Mouse (Mus musculus): ENCODE data around the gene Mgrn1. TPM values are rescaled to one million over a fixed set of nuclear protein-coding genes. Genes with fewer than 3 reads are reported as not detected.

The Mgrn1 gene
- polyA plus RNA-seq, 1 experiment from 2014 or later, result 107 TPM

DNA sequence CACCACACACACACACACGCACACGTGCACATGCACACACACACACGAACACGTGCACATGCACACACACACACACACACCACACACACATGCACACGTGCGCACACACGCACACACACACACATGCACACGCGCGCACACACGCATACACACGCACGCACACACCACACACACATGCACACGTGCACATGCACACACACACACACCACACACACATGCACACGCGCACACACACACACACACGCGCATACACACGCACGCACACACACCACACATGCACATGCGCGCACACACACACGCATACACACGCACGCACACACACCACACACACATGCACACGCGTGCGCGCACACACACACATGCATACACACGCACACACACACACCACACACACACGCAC lies 49.4 kb downstream of the Mgrn1 start:
- H3K9me3 ChIP-seq, result no peaks in the 10 kb centered on the region
- 97% methylated on average over 31 of the region's 31 CpGs for WGBS
- H3K9ac ChIP-seq, result no peak overlapping the region
- no peak overlapping the region for H3K4me2 ChIP-seq
- peaks cover 83% of the 10 kb centered on the region for H3K36me3 ChIP-seq
- H3K4me3 ChIP-seq, result no peak overlapping the region
- ATAC-seq (ENCODE audit: extremely low read depth, insufficient number of reproducible peaks, low FRiP score, low TSS enrichment), result no peak
- H3K27ac ChIP-seq (replicated peaks), result peak overlapping the region; percentile 72; the same call in 1 of the 2 replicates
- no peaks in the 10 kb centered on the region for H3K27me3 ChIP-seq (replicated peaks)
- H3K4me1 ChIP-seq, result peaks cover 36% of the 10 kb centered on the region

DNA sequence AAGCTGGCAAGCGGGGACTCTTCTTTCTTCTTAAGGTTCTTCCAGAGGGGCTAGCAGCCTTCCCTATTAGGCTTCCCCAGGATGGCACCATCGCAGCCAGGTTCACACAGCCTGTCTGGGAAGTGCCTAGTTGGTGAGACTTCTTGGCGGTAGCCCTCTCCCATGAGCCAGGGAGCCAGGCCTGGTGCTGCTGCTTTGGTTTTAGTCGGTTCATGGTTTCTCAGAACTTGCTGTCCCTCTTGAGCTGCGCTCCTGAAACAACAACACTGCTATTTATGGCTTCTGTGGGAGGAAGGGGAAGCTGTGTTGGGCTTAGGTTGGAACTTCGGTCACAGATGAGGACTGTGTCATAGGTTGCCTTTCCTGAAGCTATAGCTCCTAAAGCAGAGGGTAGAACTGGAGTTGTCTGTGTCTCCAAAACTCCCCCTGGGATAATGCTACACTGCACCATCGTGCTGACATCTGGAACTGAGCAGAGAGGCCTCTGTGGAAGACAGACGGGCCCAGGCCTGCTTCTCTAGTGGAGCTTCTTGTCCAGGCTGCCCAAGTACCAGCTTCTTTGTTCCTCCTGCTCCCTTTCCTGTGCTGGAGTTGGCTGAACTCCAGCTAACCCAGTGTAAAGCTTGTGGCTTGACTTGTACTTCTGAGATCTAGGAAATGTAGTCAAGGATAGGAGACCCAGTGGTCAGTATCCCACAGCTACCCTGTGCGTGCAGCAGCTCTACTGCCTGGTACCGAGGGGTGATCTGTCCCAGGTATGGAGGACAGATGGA lies 50.1 kb downstream of the Mgrn1 start:
- Histone ChIP-seq H3K4me3 (no peak overlapping the region), H3K4me2 (no peak overlapping the region), H3K27me3 (replicated peaks) (no peaks in the 10 kb centered on the region), H3K4me1 (peaks cover 36% of the 10 kb centered on the region), H3K36me3 (peaks cover 83% of the 10 kb centered on the region), H3K9ac (no peak overlapping the region), H3K27ac (replicated peaks) (peak overlapping the region; percentile 72), H3K9me3 (no peaks in the 10 kb centered on the region)
- WGBS, result 76% methylated on average over 10 of the region's 10 CpGs
- ATAC-seq (ENCODE audit: extremely low read depth, insufficient number of reproducible peaks, low FRiP score, low TSS enrichment), result no peak

DNA sequence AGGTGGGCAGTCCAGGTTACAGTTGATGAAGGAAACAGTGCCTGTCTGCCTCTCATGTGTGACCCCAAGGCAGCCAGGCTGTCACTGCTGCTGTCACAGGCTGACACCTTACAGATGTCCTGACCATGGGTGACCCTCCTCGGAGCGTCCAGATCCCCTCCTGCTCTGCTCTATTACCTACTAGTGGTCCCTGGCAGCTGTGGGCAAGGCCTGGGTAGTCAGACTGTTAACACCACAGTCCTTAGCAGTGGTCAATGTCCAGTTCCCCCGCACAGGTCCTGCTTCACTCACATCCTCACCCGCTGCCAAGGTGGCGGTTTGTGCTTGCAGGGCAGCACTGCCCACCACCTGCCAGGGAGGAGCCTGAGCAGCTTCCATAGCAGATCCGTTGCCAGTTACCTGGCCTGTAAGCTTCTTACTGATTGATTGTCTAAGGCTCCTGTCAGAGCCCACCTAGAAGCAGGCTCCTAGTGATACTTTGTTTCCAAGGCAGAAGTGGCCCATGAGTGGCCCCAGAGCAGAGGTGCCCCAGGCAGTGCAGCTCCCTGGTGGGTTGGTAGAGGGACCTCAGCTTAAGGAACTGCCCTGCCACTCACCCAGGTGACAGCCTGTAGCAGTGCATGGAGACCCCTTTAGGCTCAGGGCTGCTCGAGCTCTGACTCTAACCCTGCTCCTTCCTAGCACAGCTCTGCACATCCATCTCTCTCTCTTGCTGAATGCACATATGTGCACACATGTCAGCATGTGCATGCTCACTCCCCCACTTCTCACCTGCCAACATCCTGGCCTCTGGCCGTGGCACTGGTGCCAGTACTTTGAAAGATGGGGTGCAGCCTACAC lies 51.5 kb downstream of the Mgrn1 start:
- no peaks in the 10 kb centered on the region for H3K9me3 ChIP-seq
- H3K4me1 ChIP-seq, result peaks cover 31% of the 10 kb centered on the region
- H3K4me3 ChIP-seq, result no peak overlapping the region
- H3K4me2 ChIP-seq, result no peak overlapping the region
- no peak for ATAC-seq (ENCODE audit: extremely low read depth, insufficient number of reproducible peaks, low FRiP score, low TSS enrichment)
- H3K27ac ChIP-seq (replicated peaks), result no peak overlapping the region
- H3K9ac ChIP-seq, result no peak overlapping the region
- no peaks in the 10 kb centered on the region for H3K27me3 ChIP-seq (replicated peaks)
- H3K36me3 ChIP-seq, result peaks cover 83% of the 10 kb centered on the region
- WGBS, result 84% methylated on average over 8 of the region's 8 CpGs

DNA sequence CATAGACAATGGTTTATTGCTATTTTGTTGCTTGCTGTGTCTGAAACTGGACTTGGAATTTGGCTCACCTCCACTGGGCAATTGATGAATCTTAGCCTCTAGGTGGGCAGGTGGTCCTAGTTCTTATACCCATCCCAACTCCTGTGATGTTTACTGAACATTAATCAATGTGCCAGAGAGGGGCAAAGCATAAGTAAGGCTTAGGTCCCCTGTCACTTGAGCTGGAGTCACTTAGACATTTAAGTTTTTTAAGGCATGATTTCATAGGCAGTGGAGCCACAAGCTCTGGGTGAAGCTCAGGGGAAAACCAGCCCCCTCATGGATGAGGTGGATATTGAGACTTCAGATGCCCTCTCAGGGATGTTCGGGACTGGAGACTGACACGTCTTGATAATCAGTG lies 52.4 kb downstream of the Mgrn1 start, which contains the start of gene Nudt16l1:
Gene Nudt16l1 (plus strand): TSS at position 301 of the 400 bp plus-strand sequence.
- no peak; the same call in 1 of the 2 replicates for ATAC-seq (ENCODE audit: extremely low read depth, insufficient number of reproducible peaks, low FRiP score, low TSS enrichment)
- WGBS, result 3% methylated on average over 2 of the region's 2 CpGs

DNA sequence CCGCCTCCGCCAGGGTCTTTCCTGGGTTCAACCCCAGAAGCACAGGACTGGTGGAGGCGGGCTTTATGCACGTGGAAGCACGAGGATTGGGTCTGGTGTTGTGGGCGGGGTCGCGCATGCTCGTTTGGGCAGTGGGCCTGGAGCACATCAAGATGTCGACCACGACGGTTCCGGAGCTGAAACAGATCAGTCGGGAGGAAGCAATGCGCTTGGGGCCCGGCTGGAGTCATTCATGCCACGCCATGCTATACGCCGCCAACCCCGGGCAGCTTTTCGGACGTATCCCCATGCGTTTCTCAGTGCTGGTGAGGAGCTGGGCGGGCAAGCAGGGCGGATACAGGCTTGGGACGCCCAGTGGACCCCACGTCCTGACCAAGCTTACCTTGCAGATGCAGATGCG lies 52.9 kb downstream of the Mgrn1 start:
- H3K9me3 ChIP-seq, result no peaks in the 10 kb centered on the region
- peaks cover 83% of the 10 kb centered on the region for H3K36me3 ChIP-seq
- peak; percentile 78 for ATAC-seq (ENCODE audit: extremely low read depth, insufficient number of reproducible peaks, low FRiP score, low TSS enrichment)
- peak overlapping the region; percentile 77 for H3K27ac ChIP-seq (replicated peaks)
- H3K4me1 ChIP-seq, result peaks cover 26% of the 10 kb centered on the region
- H3K4me3 ChIP-seq, result peak overlapping the region; percentile 74
- no peaks in the 10 kb centered on the region for H3K27me3 ChIP-seq (replicated peaks)
- H3K4me2 ChIP-seq, result peak overlapping the region; percentile 86
- WGBS, result 0% methylated on average over 28 of the region's 28 CpGs
- H3K9ac ChIP-seq, result peak overlapping the region; percentile 93

More for the DNA sequence above, 52.4 kb downstream of the Mgrn1 start, which contains the start of gene Nudt16l1:
- peak within 1 kb of the TSS; percentile 74 for H3K4me3 ChIP-seq
- H3K9ac ChIP-seq, result peak within 1 kb of the TSS; percentile 93
- H3K4me2 ChIP-seq, result peak within 1 kb of the TSS; percentile 86
- H3K27me3 ChIP-seq (replicated peaks), result no peaks in the 10 kb centered on the region
- no peaks in the 10 kb centered on the region for H3K9me3 ChIP-seq
- H3K27ac ChIP-seq (replicated peaks), result peak within 1 kb of the TSS; percentile 77
- peaks cover 83% of the 10 kb centered on the region for H3K36me3 ChIP-seq
- H3K4me1 ChIP-seq, result peaks cover 26% of the 10 kb centered on the region

DNA sequence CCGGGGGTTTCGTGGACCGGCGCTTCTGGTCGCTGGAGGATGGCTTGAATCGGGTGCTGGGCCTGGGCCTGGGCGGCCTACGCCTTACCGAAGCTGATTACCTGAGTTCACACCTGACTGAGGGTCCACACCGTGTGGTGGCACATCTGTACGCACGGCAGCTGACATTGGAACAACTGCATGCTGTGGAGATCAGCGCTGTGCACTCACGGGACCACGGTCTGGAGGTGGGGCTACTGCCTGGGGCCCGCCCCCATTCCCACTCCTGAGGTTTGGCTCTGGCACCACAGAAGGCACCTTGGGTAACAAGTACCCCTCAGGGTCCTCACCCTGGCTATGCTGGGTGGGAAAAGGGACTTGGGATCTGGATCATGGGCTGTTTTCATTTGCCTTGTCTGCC lies 53.4 kb downstream of the Mgrn1 start:
- WGBS, result 2% methylated on average over 16 of the region's 16 CpGs

DNA sequence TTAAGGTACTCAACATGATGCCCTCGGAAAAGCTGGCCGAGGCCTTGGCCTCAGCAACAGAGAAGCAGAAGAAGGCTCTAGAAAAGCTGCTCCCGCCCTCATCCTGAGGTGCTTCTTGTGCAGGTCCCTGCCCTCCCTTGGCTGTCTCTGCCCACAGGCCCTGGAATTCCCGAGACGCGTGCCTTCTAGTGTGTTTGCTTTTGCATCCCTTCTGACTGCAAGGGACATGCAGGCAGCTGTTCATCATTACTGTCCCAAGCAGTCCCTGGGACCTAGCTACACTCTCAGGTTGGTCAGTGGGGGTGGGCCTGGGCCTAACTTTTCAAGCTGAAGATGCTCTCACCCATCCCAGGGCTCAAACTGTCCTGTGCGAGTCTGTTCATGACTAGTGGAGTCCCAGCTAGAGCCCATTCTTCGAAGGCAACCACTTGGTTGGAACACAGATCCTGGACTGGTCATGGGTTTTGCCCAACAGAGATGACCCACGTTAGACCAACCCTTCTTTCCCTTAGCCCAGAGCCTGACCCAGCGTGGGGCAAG lies 54.3 kb downstream of the Mgrn1 start:
- Histone ChIP-seq H3K4me3 (no peak overlapping the region), H3K4me2 (peak overlapping the region; percentile 86), H3K4me1 (peaks cover 26% of the 10 kb centered on the region), H3K9ac (0 out of 2 replicates have a peak overlapping the region, but pooled peaks have one; percentile 93), H3K9me3 (no peaks in the 10 kb centered on the region), H3K27ac (replicated peaks) (no peak overlapping the region), H3K27me3 (replicated peaks) (no peaks in the 10 kb centered on the region), H3K36me3 (peaks cover 82% of the 10 kb centered on the region)
- 85% methylated on average over 10 of the region's 10 CpGs for WGBS
- ATAC-seq (ENCODE audit: extremely low read depth, insufficient number of reproducible peaks, low FRiP score, low TSS enrichment), result no peak

More for the DNA sequence above, 53.4 kb downstream of the Mgrn1 start:
- Histone ChIP-seq H3K27ac (replicated peaks) (peak overlapping the region; percentile 77), H3K4me1 (peaks cover 26% of the 10 kb centered on the region), H3K9ac (peak overlapping the region; percentile 93), H3K36me3 (peaks cover 82% of the 10 kb centered on the region), H3K4me3 (peak overlapping the region; percentile 74), H3K27me3 (replicated peaks) (no peaks in the 10 kb centered on the region), H3K9me3 (no peaks in the 10 kb centered on the region), H3K4me2 (peak overlapping the region; percentile 86)
- ATAC-seq (ENCODE audit: extremely low read depth, insufficient number of reproducible peaks, low FRiP score, low TSS enrichment), result peak; percentile 48; the same call in 1 of the 2 replicates

DNA sequence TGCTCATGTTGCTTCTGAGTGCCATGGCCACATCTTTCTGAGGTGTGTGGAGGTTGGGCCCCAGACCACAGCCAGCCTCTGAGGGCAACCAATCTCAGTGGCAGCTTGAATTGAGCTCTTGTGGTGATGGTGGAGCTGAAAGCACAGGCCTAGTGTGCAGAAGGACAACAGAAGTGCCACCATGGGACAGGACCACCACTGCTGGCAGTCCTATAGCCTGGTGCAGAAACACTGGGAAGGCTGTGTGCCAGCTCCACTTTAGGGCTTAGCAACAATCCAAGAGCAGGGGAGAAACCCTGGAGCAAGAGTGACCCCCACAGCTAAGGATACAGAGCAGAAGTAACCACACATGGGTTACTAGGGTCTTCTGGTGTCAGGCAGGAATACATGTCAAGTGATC lies 55.0 kb downstream of the Mgrn1 start:
- no peak overlapping the region for H3K27ac ChIP-seq (replicated peaks)
- peaks cover 81% of the 10 kb centered on the region for H3K36me3 ChIP-seq
- H3K4me3 ChIP-seq, result no peak overlapping the region
- no peak overlapping the region for H3K9ac ChIP-seq
- H3K4me2 ChIP-seq, result no peak overlapping the region
- H3K9me3 ChIP-seq, result no peaks in the 10 kb centered on the region
- no peaks in the 10 kb centered on the region for H3K27me3 ChIP-seq (replicated peaks)
- no peak for ATAC-seq (ENCODE audit: extremely low read depth, insufficient number of reproducible peaks, low FRiP score, low TSS enrichment)
- H3K4me1 ChIP-seq, result peaks cover 21% of the 10 kb centered on the region

DNA sequence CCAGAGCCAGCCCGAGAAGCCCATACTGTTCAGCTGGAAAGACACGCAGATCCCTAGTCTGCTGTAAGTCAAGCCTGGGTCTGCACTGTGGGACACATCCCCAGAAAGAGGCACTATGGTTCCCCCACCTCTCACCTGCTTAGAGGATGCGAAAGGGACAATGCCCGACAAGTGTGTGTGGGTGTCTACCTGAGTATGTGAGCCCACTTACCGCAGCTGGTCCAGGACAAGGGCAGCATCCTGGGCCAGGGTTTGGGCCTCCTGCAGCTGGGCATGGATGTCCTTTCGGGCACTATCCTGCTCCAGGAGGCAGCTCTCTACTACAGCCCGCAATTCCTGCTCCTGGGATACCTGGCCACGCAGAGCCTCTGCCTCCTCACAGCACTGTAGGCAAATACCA lies 56.8 kb downstream of the Mgrn1 start:
- no peak for ATAC-seq (ENCODE audit: extremely low read depth, insufficient number of reproducible peaks, low FRiP score, low TSS enrichment)
- no peak overlapping the region for H3K4me3 ChIP-seq
- peaks cover 81% of the 10 kb centered on the region for H3K36me3 ChIP-seq
- no peaks in the 10 kb centered on the region for H3K9me3 ChIP-seq
- WGBS, result 89% methylated on average over 8 of the region's 8 CpGs
- peaks cover 15% of the 10 kb centered on the region for H3K4me1 ChIP-seq
- H3K9ac ChIP-seq, result no peak overlapping the region
- H3K27ac ChIP-seq (replicated peaks), result no peak overlapping the region
- no peaks in the 10 kb centered on the region for H3K27me3 ChIP-seq (replicated peaks)
- no peak overlapping the region for H3K4me2 ChIP-seq

DNA sequence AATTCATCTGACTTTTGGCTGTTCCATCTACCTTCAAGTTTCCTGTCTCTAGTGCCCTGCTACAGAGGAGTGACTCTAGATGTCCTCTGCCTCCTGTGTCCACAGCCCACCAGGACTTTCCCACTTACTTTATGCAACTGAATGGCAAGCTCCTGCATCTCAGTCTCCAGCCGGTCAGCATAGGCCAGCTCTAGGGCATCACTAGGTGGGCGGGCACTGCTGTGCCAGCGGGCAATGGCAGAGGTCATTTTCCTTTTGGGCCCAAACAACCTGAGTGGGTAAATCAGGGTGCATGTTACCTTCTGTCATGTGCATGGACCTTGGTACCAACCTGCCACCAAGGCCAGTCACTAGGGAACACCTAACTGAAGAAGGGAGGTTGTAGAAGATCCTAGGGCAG lies 57.4 kb downstream of the Mgrn1 start:
- H3K4me1 ChIP-seq, result peaks cover 12% of the 10 kb centered on the region
- H3K27me3 ChIP-seq (replicated peaks), result no peaks in the 10 kb centered on the region
- no peak overlapping the region for H3K4me2 ChIP-seq
- ATAC-seq (ENCODE audit: extremely low read depth, insufficient number of reproducible peaks, low FRiP score, low TSS enrichment), result no peak
- peaks cover 84% of the 10 kb centered on the region for H3K36me3 ChIP-seq
- H3K27ac ChIP-seq (replicated peaks), result no peak overlapping the region
- no peak overlapping the region for H3K9ac ChIP-seq
- H3K4me3 ChIP-seq, result no peak overlapping the region
- WGBS, result 86% methylated on average over 3 of the region's 3 CpGs
- H3K9me3 ChIP-seq, result no peaks in the 10 kb centered on the region

DNA sequence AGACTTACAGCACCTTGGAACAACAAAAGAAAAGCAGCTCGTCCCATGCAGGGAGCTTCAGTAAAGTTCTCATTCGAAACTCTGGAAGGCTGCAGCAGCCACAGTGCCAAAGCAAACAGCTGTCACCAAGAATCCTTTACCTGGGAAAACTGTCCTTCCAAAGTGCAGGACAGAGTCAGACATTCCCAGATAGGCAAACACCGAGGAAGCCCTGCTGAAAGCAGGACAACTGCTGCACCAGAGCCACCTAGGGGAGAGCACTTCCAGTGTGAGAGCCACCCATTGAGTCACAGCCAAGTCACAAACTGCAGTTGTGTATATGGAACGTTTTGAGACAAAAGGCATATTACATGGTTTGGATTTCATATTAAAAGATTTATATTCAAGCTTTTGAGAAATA lies 59.4 kb downstream of the Mgrn1 start:
- H3K27me3 ChIP-seq (replicated peaks), result no peaks in the 10 kb centered on the region
- no peak overlapping the region for H3K4me3 ChIP-seq
- 70% methylated on average over 4 of the region's 4 CpGs for WGBS
- no peak for ATAC-seq (ENCODE audit: extremely low read depth, insufficient number of reproducible peaks, low FRiP score, low TSS enrichment)
- H3K4me2 ChIP-seq, result no peak overlapping the region
- H3K9me3 ChIP-seq, result no peaks in the 10 kb centered on the region
- H3K9ac ChIP-seq, result no peak overlapping the region
- peaks cover 91% of the 10 kb centered on the region for H3K36me3 ChIP-seq
- no peak overlapping the region for H3K27ac ChIP-seq (replicated peaks)
- H3K4me1 ChIP-seq, result no peaks in the 10 kb centered on the region; the same call in 1 of the 2 replicates

Measured in heart, embryonic 13.5 days (tissue).